In genomic region chr6:51171761-51172160, GRCm38 (mm10) we compare ENCODE assay signal across 8 mouse cellular contexts.
DNase-seq lines count a peak whose midpoint lies in the region; ATAC-seq lines count a peak whose summit lies in the region.

No protein-coding gene starts in this region.

- H3K4me3 ChIP-seq in limb, embryonic 12.5 days (replicated peaks): peak overlapping the region; percentile 41
- no peak overlapping the region for H3K4me3 ChIP-seq in midbrain, embryonic 16.5 days (ENCODE audit: low read depth, low read length)

- no peaks in the 10 kb centered on the region for H3K36me3 ChIP-seq in limb, embryonic 12.5 days
- H3K36me3 ChIP-seq in midbrain, embryonic 16.5 days (ENCODE audit: control insufficient read depth, insufficient read depth, low read length): no peaks in the 10 kb centered on the region

- peak; percentile 32 to 39 for DNase-seq in left cerebral cortex, postnatal 25 days (ENCODE audit: low spot score in 2 of 2)
- DNase-seq in left cerebral cortex, postnatal 14 days (ENCODE audit: low spot score in 2 of 2): no peak
- peak; percentile 43 for DNase-seq in fibroblast of lung, adult 2 months (ENCODE audit: low read depth)
- DNase-seq in heart, postnatal 36 days: peak; percentile 70 to 82
- DNase-seq in cerebellum, adult 9-11 months: no peak

- ATAC-seq in limb, embryonic 12.5 days (ENCODE audit: insufficient number of reproducible peaks, insufficient read depth, low FRiP score, low TSS enrichment, low read depth): no peak
- no peak for ATAC-seq in midbrain, embryonic 16.5 days
- no peak for ATAC-seq in granulocyte monocyte progenitor cell, adult 5-6 weeks (replicated peaks; ENCODE audit: poor library complexity, severe bottlenecking)

- peaks cover 56% of the 10 kb centered on the region for H3K4me1 ChIP-seq in limb, embryonic 12.5 days (replicated peaks)
- H3K4me1 ChIP-seq in midbrain, embryonic 16.5 days (ENCODE audit: control insufficient read depth, insufficient read depth, low read length): peaks cover 9% of the 10 kb centered on the region

- intact Hi-C loops in left cerebral cortex, postnatal 25 days (cut with DNase I): no loop called here
- intact Hi-C loops in left cerebral cortex, postnatal 14 days (cut with DNase I): loop anchor here (5.0 kb wide), 3 partner anchors 836 to 1954 kb away; partner anchors contain the start of gene Evx1
- intact Hi-C loops in heart, postnatal 36 days (cut with DNase I): loop anchor here (5.0 to 10.0 kb wide), 2 partner anchors 996 to 1553 kb away; no protein-coding TSS in a partner anchor

- peak overlapping the region; percentile 83 for H3K4me2 ChIP-seq in limb, embryonic 12.5 days
- H3K4me2 ChIP-seq in midbrain, embryonic 16.5 days (ENCODE audit: low read length): 0 out of 2 replicates have a peak overlapping the region, but pooled peaks have one; percentile 10

- no peaks in the 10 kb centered on the region for H3K27me3 ChIP-seq in limb, embryonic 12.5 days
- peaks cover 31% of the 10 kb centered on the region for H3K27me3 ChIP-seq in midbrain, embryonic 16.5 days (ENCODE audit: control insufficient read depth, insufficient read depth, low read depth, low read length)

- under 1% methylated on average over 22 of the region's 22 CpGs for WGBS in limb, embryonic 12.5 days
- 2% methylated on average over 22 of the region's 22 CpGs for WGBS in midbrain, embryonic 16.5 days

- H3K9me3 ChIP-seq in limb, embryonic 12.5 days: no peaks in the 10 kb centered on the region
- no peaks in the 10 kb centered on the region for H3K9me3 ChIP-seq in midbrain, embryonic 16.5 days (replicated peaks; ENCODE audit: control insufficient read depth, low read length, poor library complexity, severe bottlenecking)

- H3K9ac ChIP-seq in limb, embryonic 12.5 days (replicated peaks): peak overlapping the region; percentile 79
- H3K9ac ChIP-seq in midbrain, embryonic 16.5 days (ENCODE audit: low read depth, low read length): no peak overlapping the region

- H3K27ac ChIP-seq in limb, embryonic 12.5 days: peak overlapping the region; percentile 97
- no peak overlapping the region for H3K27ac ChIP-seq in midbrain, embryonic 16.5 days (ENCODE audit: low read length)

Comparison
In these comparisons a context has a peak if more than half of its experiments do, and no peak if none do; other contexts are left out.
1. DNase-seq: peak in left cerebral cortex, postnatal 25 days (2 of 2), fibroblast of lung, adult 2 months (single experiment) and heart, postnatal 36 days (2 of 2); none in left cerebral cortex, postnatal 14 days (0 of 2) and cerebellum, adult 9-11 months (single experiment).